Mouse (Mus musculus) layer of hippocampus, adult 11-12 months (tissue): ENCODE measurements around the gene Gtf2a1.
"Not testable (repeated sequence)": the region's sequence is repeated elsewhere in the genome, so short reads cannot be mapped to it uniquely, and the experiment has no call there.

ENCODE experiments used
- DNase-seq: peaks from one replicate; pipeline ENCODE4 v3.0.0; 2022; ENCODE audit warnings: low spot score

Gtf2a1 gene

GRCm38 (mm10) chr12:91581204-91582070, 8.8 kb downstream of the Gtf2a1 start:
- no peak for DNase-seq

- DNase-seq = no peak
These were observed 10.6 kb downstream of the Gtf2a1 start for GRCm38 (mm10) chr12:91579665-91580064.

- DNase-seq = no peak
These were observed 18.6 kb downstream of the Gtf2a1 start for GRCm38 (mm10) chr12:91571708-91572107.

GRCm38 (mm10) chr12:91569255-91569654, 21.0 kb downstream of the Gtf2a1 start:
- no peak for DNase-seq

GRCm38 (mm10) chr12:91567145-91567544, 23.1 kb downstream of the Gtf2a1 start:
- no peak for DNase-seq

GRCm38 (mm10) chr12:91558152-91558551, 32.1 kb downstream of the Gtf2a1 start:
- DNase-seq = not testable (repeated sequence)

GRCm38 (mm10) chr12:91557358-91558005, 32.8 kb downstream of the Gtf2a1 start:
- DNase-seq = not testable (repeated sequence)

- DNase-seq = peak; percentile 80
These were observed 38.3 kb downstream of the Gtf2a1 start for GRCm38 (mm10) chr12:91551773-91552526.

- no peak for DNase-seq
These were observed 40.8 kb downstream of the Gtf2a1 start for GRCm38 (mm10) chr12:91549471-91549870.

GRCm38 (mm10) chr12:91540202-91540601, 50.1 kb downstream of the Gtf2a1 start:
- no peak for DNase-seq

- DNase-seq = no peak
These were observed 55.8 kb downstream of the Gtf2a1 start for GRCm38 (mm10) chr12:91534514-91534913.

GRCm38 (mm10) chr12:91523626-91524025, 66.7 kb downstream of the Gtf2a1 start:
- DNase-seq = no peak

GRCm38 (mm10) chr12:91517808-91518207, 72.5 kb downstream of the Gtf2a1 start:
- DNase-seq = no peak

- DNase-seq = no peak
These were observed 76.3 kb downstream of the Gtf2a1 start for GRCm38 (mm10) chr12:91513980-91514379.

GRCm38 (mm10) chr12:91511766-91512165, 78.5 kb downstream of the Gtf2a1 start:
- DNase-seq = no peak
